Mouse (Mus musculus) B cell, adult 67 days (primary cell): ENCODE measurements around the gene Ttc21a. TPM values are rescaled to one million over a fixed set of nuclear protein-coding genes. Genes with fewer than 3 reads are reported as not detected.

Source experiments
- total RNA-seq, 2 experiments: library from RNA; stranded (reverse); gene quantifications; 4 replicates each; pipeline ENCODE4 v1.2.4; 2023

Gene Ttc21a
- not detected for total RNA-seq

DNA sequence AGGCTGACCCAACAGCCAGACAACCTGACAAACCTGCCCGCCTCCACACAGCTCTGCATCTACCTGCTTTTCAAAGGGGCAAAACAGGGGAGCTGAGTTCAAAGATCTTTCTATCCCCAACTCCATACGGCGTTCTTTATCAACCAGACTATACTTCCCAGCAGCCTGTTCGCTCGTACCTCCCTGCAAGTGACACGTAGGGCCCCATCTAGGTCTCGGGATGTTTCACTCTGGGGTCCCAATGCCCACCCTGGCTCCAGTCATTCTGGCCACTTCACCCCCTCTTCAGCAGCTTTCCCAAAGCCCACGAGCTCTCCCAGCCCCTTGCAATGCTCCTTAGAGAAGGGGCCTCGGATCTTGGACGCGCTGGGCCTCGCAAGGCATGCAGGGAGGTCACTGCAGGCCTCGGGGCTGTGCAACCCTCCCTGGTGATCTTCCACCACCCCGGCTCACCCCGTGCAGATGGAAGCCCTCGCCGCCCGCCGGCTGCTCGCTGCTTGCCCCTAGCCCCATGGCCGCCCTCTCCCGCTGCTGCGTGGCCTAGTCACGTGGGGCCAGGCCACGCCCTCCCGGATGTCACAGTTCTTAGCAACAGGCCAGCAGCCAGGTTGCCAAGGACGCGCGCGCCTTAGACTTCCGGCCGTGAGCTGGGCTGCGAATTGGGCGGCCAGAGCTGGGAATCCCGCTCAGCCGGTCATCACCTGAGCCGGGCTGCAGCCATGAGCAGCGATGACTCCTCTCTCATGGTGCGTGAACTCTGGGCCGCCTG is at the start of gene Ttc21a, which contains the start of gene Gorasp1:
TSS of gene Ttc21a (plus strand) at position 602 of the 769 bp plus-strand sequence.
TSS of gene Gorasp1 (minus strand) at position 561 of the 769 bp plus-strand sequence.

GRCm38 (mm10) chr9:119894339-119895009 is 42.9 kb upstream of the Ttc21a start, which contains the start of gene Wdr48:
Gene Wdr48, plus strand, starts transcription at chr9:119894878.

GRCm38 (mm10) chr9:119984536-119985011 is 47.2 kb downstream of the Ttc21a start, which contains the start of gene Csrnp1:
Gene Csrnp1, minus strand, starts transcription at chr9:119984658.

Other genes with a start within 250 kb of the Ttc21a start
- gene Scn10a, start 218.3 kb upstream of the Ttc21a start, total RNA-seq, result not detected
- not detected for gene Scn11a, start 112.2 kb upstream of the Ttc21a start, total RNA-seq
- gene Wdr48, start 42.7 kb upstream of the Ttc21a start, total RNA-seq, result 10 to 100 TPM; 79.2 to 79.4 TPM
- 10 to 100 TPM; 12.8 to 13.9 TPM for gene Gorasp1, start within 50 bp of the Ttc21a start, total RNA-seq
- gene Csrnp1, start 47.1 kb downstream of the Ttc21a start, total RNA-seq, result 100 to 1,000 TPM; 256 to 303 TPM
- not detected for gene Xirp1, start 86.0 kb downstream of the Ttc21a start, total RNA-seq
- gene Cx3cr1, start 132.3 kb downstream of the Ttc21a start, total RNA-seq, result under 1 TPM in 1 of 2 experiments, not detected in 1; 0.32 TPM
- not detected for gene Ccr8, start 154.5 kb downstream of the Ttc21a start, total RNA-seq
- gene Slc25a38, start 172.8 kb downstream of the Ttc21a start, total RNA-seq, result 10 to 100 TPM; 31.3 to 39.1 TPM
- 1,000 to 10,000 TPM; 2,093 to 2,116 TPM for gene Rpsa, start 190.1 kb downstream of the Ttc21a start, total RNA-seq
- gene Mobp, start 212.1 kb downstream of the Ttc21a start, total RNA-seq, result not detected